Mouse (Mus musculus): ENCODE data around the gene Cldn6. TPM values are rescaled to one million over a fixed set of nuclear protein-coding genes. Genes with fewer than 3 reads are reported as not detected.

The Cldn6 gene
- polyA plus RNA-seq, 1 experiment from 2014 or later = 1.3 TPM

DNA sequence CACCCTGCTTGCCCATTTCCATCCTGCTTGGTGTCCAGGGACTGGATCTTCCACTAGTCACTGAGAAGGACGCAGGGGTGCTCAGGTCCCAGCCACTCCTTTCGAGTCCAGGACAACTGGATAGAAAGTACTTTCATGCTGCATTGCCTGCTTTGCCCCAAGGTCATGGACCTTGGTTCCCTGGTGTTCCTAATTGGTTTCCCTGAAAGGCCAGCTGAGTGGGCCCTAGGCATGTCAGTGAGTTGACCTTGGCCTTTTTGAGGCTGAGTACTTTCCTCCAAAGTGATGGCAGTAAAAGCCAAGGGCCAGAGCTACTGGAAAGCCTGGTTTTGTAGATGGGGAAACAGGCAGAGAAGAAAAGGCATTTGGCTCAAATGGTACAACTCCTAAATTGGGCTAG, 42.8 kb downstream of the Cldn6 start:
- TF ChIP-seq CTCF (IDR thresholded peaks at IDR 0.05; ENCODE audit: low read depth) (no peak), EP300 (IDR thresholded peaks at IDR 0.05; ENCODE audit: low read depth) (no peak)
- Histone ChIP-seq H3K27ac (ENCODE audit: low read depth) (no peak overlapping the region), H3K4me1 (ENCODE audit: insufficient read depth) (peaks cover 16% of the 10 kb centered on the region), H3K9ac (replicated peaks) (no peak overlapping the region), H3K36me3 (replicated peaks; ENCODE audit: insufficient read depth, low read length) (no peaks in the 10 kb centered on the region), H3K4me2 (ENCODE audit: low read depth, low read length) (no peak overlapping the region), H3K9me3 (ENCODE audit: low read length) (no peaks in the 10 kb centered on the region), H3K4me3 (ENCODE audit: low read depth, low read length) (no peak overlapping the region), H3K27me3 (ENCODE audit: insufficient read depth, low read length) (0 out of 2 replicates have a peak, but pooled peaks cover 3% of the 10 kb centered on the region)
- ATAC-seq (no peak), DNase-seq (no peak)
- 63% methylated on average over 2 of the region's 2 CpGs for WGBS (ENCODE audit: insufficient replicate concordance)

GRCm38 (mm10) chr17:23722376-23723125, 43.5 kb downstream of the Cldn6 start, which contains the start of gene 1520401A03Rik:
TSS of gene 1520401A03Rik (minus strand) at chr17:23722783.
- Histone ChIP-seq H3K9me3 (ENCODE audit: low read length) (no peaks in the 10 kb centered on the region), H3K36me3 (replicated peaks; ENCODE audit: insufficient read depth, low read length) (no peaks in the 10 kb centered on the region), H3K4me3 (ENCODE audit: low read depth, low read length) (no peak within 1 kb of the TSS), H3K27ac (ENCODE audit: low read depth) (no peak within 1 kb of the TSS), H3K9ac (replicated peaks) (no peak within 1 kb of the TSS), H3K4me2 (ENCODE audit: low read depth, low read length) (no peak within 1 kb of the TSS), H3K4me1 (ENCODE audit: insufficient read depth) (peaks cover 22% of the 10 kb centered on the region), H3K27me3 (ENCODE audit: insufficient read depth, low read length) (0 out of 2 replicates have a peak, but pooled peaks cover 3% of the 10 kb centered on the region)
- TF ChIP-seq CTCF (IDR thresholded peaks at IDR 0.05; ENCODE audit: low read depth) (no peak), EP300 (IDR thresholded peaks at IDR 0.05; ENCODE audit: low read depth) (no peak)
- DNase-seq = no peak
- no peak for ATAC-seq
- 77% methylated on average over 7 of the region's 7 CpGs for WGBS (ENCODE audit: insufficient replicate concordance)

DNA sequence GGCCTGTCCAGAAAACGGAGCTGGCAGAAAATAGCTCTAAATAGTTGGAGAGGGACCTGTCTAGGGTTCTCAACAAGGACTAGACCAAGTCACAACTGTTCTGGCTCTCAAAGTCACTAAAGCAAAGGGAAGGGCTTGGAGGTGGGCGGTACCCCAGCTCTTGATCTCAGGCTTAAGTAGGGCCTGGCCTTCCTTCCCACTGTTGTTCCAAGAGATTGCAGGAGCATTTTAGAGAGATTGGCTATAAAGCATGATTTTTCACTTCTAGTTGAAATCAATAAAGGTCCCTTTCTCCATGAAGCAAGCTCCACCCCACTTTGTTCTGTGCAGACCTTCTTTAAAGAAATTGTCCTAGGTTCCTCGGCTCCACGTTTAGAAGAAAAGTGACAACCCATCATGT, 46.4 kb downstream of the Cldn6 start:
- Histone ChIP-seq H3K4me1 (ENCODE audit: insufficient read depth) (peaks cover 22% of the 10 kb centered on the region), H3K27me3 (ENCODE audit: insufficient read depth, low read length) (no peaks in the 10 kb centered on the region), H3K4me2 (ENCODE audit: low read depth, low read length) (peak overlapping the region; percentile 90), H3K36me3 (replicated peaks; ENCODE audit: insufficient read depth, low read length) (no peaks in the 10 kb centered on the region), H3K9me3 (ENCODE audit: low read length) (no peaks in the 10 kb centered on the region), H3K27ac (ENCODE audit: low read depth) (peak overlapping the region; percentile 93), H3K4me3 (ENCODE audit: low read depth, low read length) (peak overlapping the region; percentile 75), H3K9ac (replicated peaks) (peak overlapping the region; percentile 74)
- DNase-seq (no peak), ATAC-seq (no peak)
- WGBS (ENCODE audit: insufficient replicate concordance) = 55% methylated on average over 4 of the region's 4 CpGs
- TF ChIP-seq CTCF (IDR thresholded peaks at IDR 0.05; ENCODE audit: low read depth) = no peak

DNA sequence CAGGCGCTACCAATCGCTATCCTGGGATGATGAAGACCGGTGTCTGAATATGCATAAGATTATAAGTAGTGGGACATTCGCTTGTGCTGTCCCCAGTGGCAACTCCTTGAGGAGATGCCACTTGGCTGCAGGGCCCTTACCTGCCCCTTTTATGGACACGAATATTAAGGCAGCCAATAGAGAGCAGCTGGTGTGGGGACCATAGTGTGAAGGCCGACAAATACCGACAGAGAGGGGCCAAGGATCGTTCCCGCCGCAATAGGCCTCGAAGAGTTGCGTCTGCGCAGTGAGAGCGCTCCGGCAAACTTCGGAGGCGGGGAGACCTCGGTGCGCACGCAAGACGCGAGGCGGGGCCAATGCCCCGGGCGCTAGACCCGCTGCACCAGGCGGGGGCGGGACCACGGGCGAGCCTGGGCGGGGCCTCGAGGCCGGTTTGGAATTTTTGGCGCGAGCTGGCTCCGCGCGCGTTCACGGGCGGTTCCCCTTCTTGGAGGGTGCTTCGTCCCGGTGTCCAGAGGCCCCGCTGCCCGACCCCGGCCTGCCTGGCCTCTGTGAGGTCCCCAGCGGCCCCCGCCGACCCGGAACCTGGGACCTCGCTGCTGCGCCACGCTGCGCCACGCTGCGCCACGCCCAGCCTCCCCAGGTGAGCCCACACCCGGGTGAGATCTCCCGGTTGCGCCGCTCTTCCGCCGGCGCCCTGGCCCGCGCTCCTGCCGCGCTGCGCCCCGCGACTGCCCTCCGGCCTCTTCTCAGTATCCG, 47.1 kb downstream of the Cldn6 start, which contains the start of gene Pkmyt1:
Gene Pkmyt1 (plus strand): TSS at position 338 of the 759 bp plus-strand sequence.
- Histone ChIP-seq H3K27me3 (ENCODE audit: insufficient read depth, low read length) (no peaks in the 10 kb centered on the region), H3K9ac (replicated peaks) (peak within 1 kb of the TSS; percentile 74), H3K27ac (ENCODE audit: low read depth) (peak within 1 kb of the TSS; percentile 93), H3K4me3 (ENCODE audit: low read depth, low read length) (peak within 1 kb of the TSS; percentile 75), H3K4me1 (ENCODE audit: insufficient read depth) (peaks cover 22% of the 10 kb centered on the region), H3K36me3 (replicated peaks; ENCODE audit: insufficient read depth, low read length) (no peaks in the 10 kb centered on the region), H3K9me3 (ENCODE audit: low read length) (no peaks in the 10 kb centered on the region), H3K4me2 (ENCODE audit: low read depth, low read length) (peak within 1 kb of the TSS; percentile 90)
- WGBS (ENCODE audit: insufficient replicate concordance) = 3% methylated on average over 61 of the region's 73 CpGs
- DNase-seq (peak; percentile 98), ATAC-seq (peak; percentile 92)
- TF ChIP-seq CTCF (IDR thresholded peaks at IDR 0.05; ENCODE audit: low read depth) (no peak), EP300 (IDR thresholded peaks at IDR 0.05; ENCODE audit: low read depth) (no peak)

DNA sequence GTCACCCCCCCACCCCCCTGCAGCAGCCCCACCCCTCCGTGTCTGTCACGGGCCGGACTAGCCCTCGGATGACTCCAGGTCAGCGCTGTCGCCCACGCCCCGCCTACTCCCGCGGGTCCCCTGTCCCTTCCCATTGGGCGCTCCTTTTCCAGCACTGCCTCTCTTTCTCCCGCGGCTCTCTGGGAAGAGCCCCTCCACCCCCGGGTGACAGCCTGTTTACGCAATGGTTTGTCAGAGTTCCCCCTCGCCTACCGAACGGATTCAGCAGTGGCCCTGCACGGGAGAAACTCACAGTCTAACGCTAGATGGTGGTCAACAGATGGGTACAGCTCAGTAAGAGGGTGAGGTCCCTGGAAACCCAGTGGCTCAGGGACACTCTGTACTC, 47.7 kb downstream of the Cldn6 start:
- H3K4me1 ChIP-seq (ENCODE audit: insufficient read depth) = peaks cover 19% of the 10 kb centered on the region
- peak overlapping the region; percentile 90 for H3K4me2 ChIP-seq (ENCODE audit: low read depth, low read length)
- no peaks in the 10 kb centered on the region for H3K36me3 ChIP-seq (replicated peaks; ENCODE audit: insufficient read depth, low read length)
- H3K4me3 ChIP-seq (ENCODE audit: low read depth, low read length) = peak overlapping the region; percentile 75
- WGBS (ENCODE audit: insufficient replicate concordance) = under 1% methylated on average over 20 of the region's 20 CpGs
- no peaks in the 10 kb centered on the region for H3K9me3 ChIP-seq (ENCODE audit: low read length)
- peak; percentile 36 for TF ChIP-seq CTCF (IDR thresholded peaks at IDR 0.05; ENCODE audit: low read depth)
- no peak for TF ChIP-seq EP300 (IDR thresholded peaks at IDR 0.05; ENCODE audit: low read depth)
- ATAC-seq (peak; percentile 89), DNase-seq (peak; percentile 88)
- H3K27ac ChIP-seq (ENCODE audit: low read depth) = peak overlapping the region; percentile 93
- peak overlapping the region; percentile 74 for H3K9ac ChIP-seq (replicated peaks)
- H3K27me3 ChIP-seq (ENCODE audit: insufficient read depth, low read length) = no peaks in the 10 kb centered on the region

GRCm38 (mm10) chr17:23730441-23730840, 51.4 kb downstream of the Cldn6 start:
- no peak overlapping the region for H3K9ac ChIP-seq (replicated peaks)
- H3K27ac ChIP-seq (ENCODE audit: low read depth) = no peak overlapping the region
- no peak for ATAC-seq
- WGBS (ENCODE audit: insufficient replicate concordance) = 43% methylated on average over 1 of the region's 1 CpGs
- H3K4me3 ChIP-seq (ENCODE audit: low read depth, low read length) = no peak overlapping the region
- no peak for DNase-seq
- H3K9me3 ChIP-seq (ENCODE audit: low read length) = no peaks in the 10 kb centered on the region
- peaks cover 16% of the 10 kb centered on the region for H3K4me1 ChIP-seq (ENCODE audit: insufficient read depth)
- H3K4me2 ChIP-seq (ENCODE audit: low read depth, low read length) = no peak overlapping the region
- no peak for TF ChIP-seq EP300 (IDR thresholded peaks at IDR 0.05; ENCODE audit: low read depth)
- no peak for TF ChIP-seq CTCF (IDR thresholded peaks at IDR 0.05; ENCODE audit: low read depth)
- peaks cover under 1% of the 10 kb centered on the region; the same call in 1 of the 2 replicates for H3K36me3 ChIP-seq (replicated peaks; ENCODE audit: insufficient read depth, low read length)
- H3K27me3 ChIP-seq (ENCODE audit: insufficient read depth, low read length) = no peaks in the 10 kb centered on the region

Other genes with a start within 250 kb of the Cldn6 start
- gene Vmn2r117, start 199.6 kb upstream of the Cldn6 start, polyA plus RNA-seq (2015; fragmentation: Nextera tagmentation; extraction: Ambion mirVana) = not detected in 2 replicates
- 5.2 and 5.5 TPM in 2 replicates for gene Zfp213, start 115.0 kb upstream of the Cldn6 start, polyA plus RNA-seq (2015; fragmentation: Nextera tagmentation; extraction: Ambion mirVana)
- gene Zfp13, start 79.8 kb upstream of the Cldn6 start, polyA plus RNA-seq (2015; fragmentation: Nextera tagmentation; extraction: Ambion mirVana) = 1.1 and 1.4 TPM in 2 replicates
- gene Zscan10, start 78.4 kb upstream of the Cldn6 start, polyA plus RNA-seq (2015; fragmentation: Nextera tagmentation; extraction: Ambion mirVana) = not detected in 2 replicates
- 0.49 and 0.67 TPM in 2 replicates for gene Mmp25, start 34.0 kb upstream of the Cldn6 start, polyA plus RNA-seq (2015; fragmentation: Nextera tagmentation; extraction: Ambion mirVana)
- 0.05 and 0.31 TPM in 2 replicates for gene Bicdl2, start 18.7 kb upstream of the Cldn6 start, polyA plus RNA-seq (2015; fragmentation: Nextera tagmentation; extraction: Ambion mirVana)
- gene Hcfc1r1, start 5.7 kb upstream of the Cldn6 start, polyA plus RNA-seq (2015; fragmentation: Nextera tagmentation; extraction: Ambion mirVana) = 26.6 and 28.6 TPM in 2 replicates
- 8.5 and 10.3 TPM in 2 replicates for gene Thoc6, start 5.4 kb upstream of the Cldn6 start, polyA plus RNA-seq (2015; fragmentation: Nextera tagmentation; extraction: Ambion mirVana)
- gene Tnfrsf12a, start 1.8 kb upstream of the Cldn6 start, polyA plus RNA-seq (2015; fragmentation: Nextera tagmentation; extraction: Ambion mirVana) = 28.1 and 29.7 TPM in 2 replicates
- 0.09 and 0.12 TPM in 2 replicates for gene Cldn9, start 4.8 kb downstream of the Cldn6 start, polyA plus RNA-seq (2015; fragmentation: Nextera tagmentation; extraction: Ambion mirVana)
- gene 1520401A03Rik, start 43.5 kb downstream of the Cldn6 start, polyA plus RNA-seq (2015; fragmentation: Nextera tagmentation; extraction: Ambion mirVana) = not detected in 2 replicates
- 12.5 and 13.9 TPM in 2 replicates for gene Pkmyt1, start 47.1 kb downstream of the Cldn6 start, polyA plus RNA-seq (2015; fragmentation: Nextera tagmentation; extraction: Ambion mirVana)
- 4.0 and 4.3 TPM in 2 replicates for gene Paqr4, start 61.6 kb downstream of the Cldn6 start, polyA plus RNA-seq (2015; fragmentation: Nextera tagmentation; extraction: Ambion mirVana)
- not detected in 2 replicates for gene Kremen2, start 66.6 kb downstream of the Cldn6 start, polyA plus RNA-seq (2015; fragmentation: Nextera tagmentation; extraction: Ambion mirVana)
- 11.9 TPM in 2 replicates for gene Flywch1, start 92.4 kb downstream of the Cldn6 start, polyA plus RNA-seq (2015; fragmentation: Nextera tagmentation; extraction: Ambion mirVana)
- gene Flywch2, start 106.8 kb downstream of the Cldn6 start, polyA plus RNA-seq (2015; fragmentation: Nextera tagmentation; extraction: Ambion mirVana) = 2.3 and 2.4 TPM in 2 replicates
- 132 and 137 TPM in 2 replicates for gene Srrm2, start 111.3 kb downstream of the Cldn6 start, polyA plus RNA-seq (2015; fragmentation: Nextera tagmentation; extraction: Ambion mirVana)
- gene Elob, start 149.9 kb downstream of the Cldn6 start, polyA plus RNA-seq (2015; fragmentation: Nextera tagmentation; extraction: Ambion mirVana) = 458 and 460 TPM in 2 replicates
- not detected in 2 replicates for gene Prss33, start 156.8 kb downstream of the Cldn6 start, polyA plus RNA-seq (2015; fragmentation: Nextera tagmentation; extraction: Ambion mirVana)
- gene Prss32, start 164.6 kb downstream of the Cldn6 start, polyA plus RNA-seq (2015; fragmentation: Nextera tagmentation; extraction: Ambion mirVana) = not detected in 2 replicates
- gene Prss41, start 164.9 kb downstream of the Cldn6 start, polyA plus RNA-seq (2015; fragmentation: Nextera tagmentation; extraction: Ambion mirVana) = 0.06 and 0.25 TPM in 2 replicates
- not detected in 2 replicates for gene Prss21, start 188.8 kb downstream of the Cldn6 start, polyA plus RNA-seq (2015; fragmentation: Nextera tagmentation; extraction: Ambion mirVana)
- not detected in 2 replicates for gene Dcpp1, start 201.6 kb downstream of the Cldn6 start, polyA plus RNA-seq (2015; fragmentation: Nextera tagmentation; extraction: Ambion mirVana)
- gene Dcpp2, start 201.6 kb downstream of the Cldn6 start, polyA plus RNA-seq (2015; fragmentation: Nextera tagmentation; extraction: Ambion mirVana) = not detected in 2 replicates
- gene Dcpp3, start 238.2 kb downstream of the Cldn6 start, polyA plus RNA-seq (2015; fragmentation: Nextera tagmentation; extraction: Ambion mirVana) = not detected in 2 replicates